15 mouse cellular contexts compared by ENCODE assay signal in the genomic region with DNA sequence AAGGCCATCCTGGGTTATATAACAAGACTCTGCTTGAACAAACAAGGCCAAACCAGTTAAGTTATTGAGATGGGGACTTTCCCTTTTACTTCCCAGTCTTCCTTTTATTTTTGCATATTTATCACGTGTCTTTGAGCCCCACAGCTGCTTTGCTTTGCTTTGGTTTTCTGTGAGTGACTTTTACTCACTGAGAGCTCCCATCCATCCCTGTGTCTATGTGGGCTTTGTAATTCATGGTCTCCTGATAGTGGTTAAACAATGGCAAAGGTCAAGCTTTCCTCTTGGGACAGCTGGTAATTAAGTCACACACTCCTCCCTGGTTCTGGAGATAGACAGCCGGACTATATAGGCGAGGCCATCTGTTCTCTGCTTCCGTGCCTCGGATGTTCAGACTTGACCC. TPM values are rescaled to one million over a fixed set of nuclear protein-coding genes. Genes with fewer than 3 reads are reported as not detected.
DNase-seq lines count a peak whose midpoint lies in the region; ATAC-seq and TF ChIP-seq lines count a peak whose summit lies in the region.
"Had no signal": no experiment of that assay in that cellular context is flagged by ENCODE, and none has a peak within 500 bp of the region (broad histone marks: within the 10 kb centered on the region; RNA-seq: fewer than 3 reads in every experiment).

No protein-coding gene starts in this region.

- peaks cover 3% of the 10 kb centered on the region; the same call in 1 of the 2 replicates for H3K4me1 ChIP-seq in hindbrain, embryonic 12.5 days
- H3K4me1 ChIP-seq in hindbrain, postnatal 0 days (ENCODE audit: insufficient read depth, low read length): no peaks in the 10 kb centered on the region
- H3K4me1 ChIP-seq in hindbrain, embryonic 13.5 days (replicated peaks): no peaks in the 10 kb centered on the region
- H3K4me1 ChIP-seq: forebrain, embryonic 15.5 days had no signal

- peaks cover 6% of the 10 kb centered on the region; the same call in 1 of the 2 replicates for H3K9me3 ChIP-seq in hindbrain, embryonic 12.5 days (replicated peaks)
- H3K9me3 ChIP-seq in hindbrain, postnatal 0 days (ENCODE audit: low read length): peaks cover 3% of the 10 kb centered on the region; the same call in 1 of the 2 replicates
- peaks cover 3% of the 10 kb centered on the region for H3K9me3 ChIP-seq in hindbrain, embryonic 13.5 days
- H3K9me3 ChIP-seq: forebrain, embryonic 15.5 days; intestine, embryonic 15.5 days; lung, embryonic 15.5 days had no signal

- no peak overlapping the region for H3K9ac ChIP-seq in hindbrain, embryonic 12.5 days
- H3K9ac ChIP-seq in hindbrain, postnatal 0 days (replicated peaks; ENCODE audit: low read length): no peak overlapping the region
- no peak overlapping the region for H3K9ac ChIP-seq in hindbrain, embryonic 13.5 days
- H3K9ac ChIP-seq: forebrain, embryonic 15.5 days; intestine, embryonic 15.5 days; lung, embryonic 15.5 days had no signal

- H3K27ac ChIP-seq in hindbrain, embryonic 12.5 days: no peak overlapping the region
- no peak overlapping the region for H3K27ac ChIP-seq in hindbrain, postnatal 0 days
- no peak overlapping the region for H3K27ac ChIP-seq in hindbrain, embryonic 13.5 days
- H3K27ac ChIP-seq: forebrain, embryonic 15.5 days; intestine, embryonic 15.5 days; lung, embryonic 15.5 days had no signal

- H3K36me3 ChIP-seq in hindbrain, embryonic 12.5 days: peaks cover 16% of the 10 kb centered on the region
- peaks cover 4% of the 10 kb centered on the region; the same call in 1 of the 2 replicates for H3K36me3 ChIP-seq in hindbrain, postnatal 0 days (ENCODE audit: insufficient read depth, low read length)
- H3K36me3 ChIP-seq in hindbrain, embryonic 13.5 days: peaks cover 17% of the 10 kb centered on the region
- H3K36me3 ChIP-seq: forebrain, embryonic 15.5 days; intestine, embryonic 15.5 days had no signal

- WGBS in hindbrain, embryonic 12.5 days: 21% methylated on average over 5 of the region's 5 CpGs
- 27% methylated on average over 5 of the region's 5 CpGs for WGBS in hindbrain, postnatal 0 days
- 22% methylated on average over 5 of the region's 5 CpGs for WGBS in hindbrain, embryonic 13.5 days

- no peak for TF ChIP-seq CTCF in hindbrain, postnatal 0 days (IDR thresholded peaks at IDR 0.05; ENCODE audit: low read depth)

- no peak for DNase-seq in hindbrain, postnatal 0 days (ENCODE audit: low spot score)
- peak; percentile 25 to 31 for DNase-seq in B cell, adult 2 months
- DNase-seq in ES-CJ7 (ENCODE audit: low read depth, low spot score) (peak; percentile 43), liver (no peak)
- DNase-seq: cerebellum, adult 11 months; heart, postnatal 14 days; kidney, postnatal 14 days had no signal

- H3K4me2 ChIP-seq in hindbrain, embryonic 12.5 days (replicated peaks): no peak overlapping the region
- no peak overlapping the region for H3K4me2 ChIP-seq in hindbrain, postnatal 0 days (ENCODE audit: low read depth, low read length)
- no peak overlapping the region for H3K4me2 ChIP-seq in hindbrain, embryonic 13.5 days
- H3K4me2 ChIP-seq: forebrain, embryonic 15.5 days; intestine, embryonic 15.5 days; liver, embryonic 11.5 days; lung, embryonic 15.5 days had no signal

- no peaks in the 10 kb centered on the region for H3K27me3 ChIP-seq in hindbrain, embryonic 12.5 days
- no peaks in the 10 kb centered on the region for H3K27me3 ChIP-seq in hindbrain, postnatal 0 days (ENCODE audit: insufficient read depth, low read length)
- no peaks in the 10 kb centered on the region for H3K27me3 ChIP-seq in hindbrain, embryonic 13.5 days
- H3K27me3 ChIP-seq: forebrain, embryonic 15.5 days; intestine, embryonic 15.5 days; lung, embryonic 15.5 days had no signal

- ATAC-seq in hindbrain, embryonic 12.5 days (ENCODE audit: low FRiP score): peak; percentile 35; the same call in 1 of the 2 replicates
- no peak for ATAC-seq in hindbrain, postnatal 0 days
- ATAC-seq in hindbrain, embryonic 13.5 days (ENCODE audit: low FRiP score): peak; percentile 54; the same call in 1 of the 2 replicates
- no peak for ATAC-seq in granulocyte monocyte progenitor cell, adult 5-6 weeks (replicated peaks; ENCODE audit: poor library complexity, severe bottlenecking)
- no peak for ATAC-seq in cerebellum, adult (ENCODE audit: insufficient number of reproducible peaks, low FRiP score, low TSS enrichment)
- ATAC-seq: forebrain, embryonic 15.5 days; intestine, embryonic 15.5 days had no signal

- H3K4me3 ChIP-seq in hindbrain, embryonic 12.5 days: no peak overlapping the region
- no peak overlapping the region for H3K4me3 ChIP-seq in hindbrain, postnatal 0 days (ENCODE audit: low read length)
- no peak overlapping the region for H3K4me3 ChIP-seq in hindbrain, embryonic 13.5 days
- H3K4me3 ChIP-seq: forebrain, embryonic 15.5 days; intestine, embryonic 15.5 days; lung, embryonic 15.5 days had no signal

RNA-seq across cellular contexts. Expression of a gene that starts 54.3 kb away (rescaled TPM):
- polyA plus RNA-seq in hindbrain, embryonic 12.5 days (2016; fragmentation: Nextera tagmentation; extraction: Ambion mirVana): 12.2 and 12.3 TPM in 2 replicates
- total RNA-seq in hindbrain, postnatal 0 days (2014; rRNA removed): 5.2 and 8.5 TPM in 2 replicates
- 3.5 and 3.8 TPM in 2 replicates for polyA plus RNA-seq in hindbrain, postnatal 0 days (2015; fragmentation: Nextera tagmentation; extraction: Ambion mirVana)
- 8.2 and 9.3 TPM in 2 replicates for polyA plus RNA-seq in hindbrain, embryonic 13.5 days (2015; fragmentation: Nextera tagmentation; extraction: Ambion mirVana)
- total RNA-seq in granulocyte monocyte progenitor cell, adult 5-6 weeks (2014; fragmentation: Nextera tagmentation): 5.5 and 10.2 TPM in 2 replicates
- 5.2 and 8.0 TPM in 2 replicates for total RNA-seq in granulocyte monocyte progenitor cell, adult 5-6 weeks (2017)

RNA-seq across cellular contexts. Expression of a gene that starts 57.7 kb away (rescaled TPM):
- 5.2 TPM in 2 replicates for polyA plus RNA-seq in hindbrain, embryonic 12.5 days (2016; fragmentation: Nextera tagmentation; extraction: Ambion mirVana)
- total RNA-seq in hindbrain, postnatal 0 days (2014; rRNA removed): 4.7 and 5.2 TPM in 2 replicates
- polyA plus RNA-seq in hindbrain, postnatal 0 days (2015; fragmentation: Nextera tagmentation; extraction: Ambion mirVana): 1.9 and 2.0 TPM in 2 replicates
- 3.0 TPM in 2 replicates for polyA plus RNA-seq in hindbrain, embryonic 13.5 days (2015; fragmentation: Nextera tagmentation; extraction: Ambion mirVana)
- total RNA-seq in granulocyte monocyte progenitor cell, adult 5-6 weeks (2014; fragmentation: Nextera tagmentation): 0.77 and 1.8 TPM in 2 replicates
- total RNA-seq in granulocyte monocyte progenitor cell, adult 5-6 weeks (2017): 0.05 and 0.22 TPM in 2 replicates

RNA-seq across cellular contexts. Expression of a gene that starts 57.9 kb away (rescaled TPM):
- polyA plus RNA-seq in hindbrain, embryonic 12.5 days (2016; fragmentation: Nextera tagmentation; extraction: Ambion mirVana): 58.1 and 69.1 TPM in 2 replicates
- total RNA-seq in hindbrain, postnatal 0 days (2014; rRNA removed): 38.6 and 51.6 TPM in 2 replicates
- 33.3 and 34.4 TPM in 2 replicates for polyA plus RNA-seq in hindbrain, postnatal 0 days (2015; fragmentation: Nextera tagmentation; extraction: Ambion mirVana)
- polyA plus RNA-seq in hindbrain, embryonic 13.5 days (2015; fragmentation: Nextera tagmentation; extraction: Ambion mirVana): 65.4 and 66.1 TPM in 2 replicates
- total RNA-seq in granulocyte monocyte progenitor cell, adult 5-6 weeks (2014; fragmentation: Nextera tagmentation): 10.4 TPM in 2 replicates
- total RNA-seq in granulocyte monocyte progenitor cell, adult 5-6 weeks (2017): 6.5 and 8.4 TPM in 2 replicates

Comparison
In these comparisons a context has a peak if more than half of its experiments do, and no peak if none do; other contexts are left out.
1. ATAC-seq: peak in hindbrain, embryonic 12.5 days (single experiment) and hindbrain, embryonic 13.5 days (single experiment); none in hindbrain, postnatal 0 days (single experiment), granulocyte monocyte progenitor cell, adult 5-6 weeks (single experiment) and cerebellum, adult (single experiment).
2. DNase-seq: peak in B cell, adult 2 months (2 of 2) and ES-CJ7 (single experiment); none in hindbrain, postnatal 0 days (single experiment) and liver (single experiment).